ENCODE assay signal across 23 mouse cellular contexts in genomic region chr8:96409601-96410000, GRCm38 (mm10).
DNase-seq lines count a peak whose midpoint lies in the region; ATAC-seq and TF ChIP-seq lines count a peak whose summit lies in the region.
"Had no signal": no experiment of that assay in that cellular context is flagged by ENCODE, and none has a peak within 500 bp of the region (broad histone marks: within the 10 kb centered on the region; RNA-seq: fewer than 3 reads in every experiment).

No protein-coding gene starts in this region.

- WGBS in kidney, adult 2 months: 40% methylated on average over 1 of the region's 1 CpGs
- WGBS in limb, embryonic 14.5 days: 55% methylated on average over 1 of the region's 1 CpGs
- 78% methylated on average over 1 of the region's 1 CpGs for WGBS in limb, embryonic 10.5 days

- peak; percentile 52 to 67 for DNase-seq in cerebellum, postnatal 10 days
- DNase-seq in cerebellum, adult 9-10 months: no peak
- DNase-seq in kidney, adult 2 months: peak; percentile 6
- no peak for DNase-seq in kidney, adult 8-10 months
- DNase-seq in limb, embryonic 14.5 days (ENCODE audit: low spot score): peak; percentile 4
- no peak for DNase-seq in limb, embryonic 10.5 days (ENCODE audit: low spot score)
- DNase-seq: adrenal gland, adult 8-10 months; adrenal gland, postnatal 14 days; adrenal gland, postnatal 36 days; B cell, adult 2 months; cerebellum, adult 18-20 months; cerebellum, adult 8-10 months; cerebellum, postnatal 25 days; forebrain, postnatal 0 days had no signal

- no peak overlapping the region for H3K4me3 ChIP-seq in kidney, adult 2 months (ENCODE audit: insufficient read depth, low read depth, low read length)
- no peak overlapping the region for H3K4me3 ChIP-seq in limb, embryonic 14.5 days (replicated peaks; ENCODE audit: low read length)
- no peak overlapping the region for H3K4me3 ChIP-seq in limb, embryonic 10.5 days
- H3K4me3 ChIP-seq: embryonic facial prominence, embryonic 10.5 days; embryonic facial prominence, embryonic 12.5 days; forebrain, embryonic 13.5 days; forebrain, embryonic 15.5 days had no signal

- H3K27ac ChIP-seq in kidney, adult 2 months (ENCODE audit: insufficient read depth, low read depth, low read length): no peak overlapping the region
- no peak overlapping the region for H3K27ac ChIP-seq in limb, embryonic 14.5 days (replicated peaks; ENCODE audit: low read depth, low read length)
- H3K27ac ChIP-seq in limb, embryonic 10.5 days: no peak overlapping the region
- H3K27ac ChIP-seq: embryonic facial prominence, embryonic 10.5 days; embryonic facial prominence, embryonic 12.5 days; forebrain, embryonic 13.5 days; forebrain, embryonic 15.5 days had no signal

- no peak for ATAC-seq in limb, embryonic 14.5 days (ENCODE audit: low FRiP score, low read depth)
- ATAC-seq: activated CD4-positive, CD25-positive, alpha-beta regulatory T cell, adult 4 months; CD4-positive, CD25-positive, alpha-beta regulatory T cell, adult 4 months; forebrain, embryonic 13.5 days; forebrain, embryonic 15.5 days; forebrain, postnatal 0 days; Patski had no signal

- no peaks in the 10 kb centered on the region for H3K9me3 ChIP-seq in limb, embryonic 14.5 days (ENCODE audit: control insufficient read depth, low read length)
- H3K9me3 ChIP-seq in limb, embryonic 10.5 days (replicated peaks): no peaks in the 10 kb centered on the region
- H3K9me3 ChIP-seq: embryonic facial prominence, embryonic 10.5 days; embryonic facial prominence, embryonic 12.5 days; forebrain, embryonic 13.5 days; forebrain, embryonic 15.5 days had no signal

- no peaks in the 10 kb centered on the region for H3K36me3 ChIP-seq in kidney, adult 2 months (ENCODE audit: control insufficient read depth, insufficient read depth, low read length)
- H3K36me3 ChIP-seq in limb, embryonic 14.5 days (ENCODE audit: control insufficient read depth, insufficient read depth, low read length): no peaks in the 10 kb centered on the region
- no peaks in the 10 kb centered on the region for H3K36me3 ChIP-seq in limb, embryonic 10.5 days
- H3K36me3 ChIP-seq: embryonic facial prominence, embryonic 10.5 days; embryonic facial prominence, embryonic 12.5 days; forebrain, embryonic 15.5 days; G1E had no signal

- TF ChIP-seq CTCF in kidney, adult 2 months (conservative IDR thresholded peaks at IDR 0.05; ENCODE audit: insufficient read depth, insufficient read length, low read depth, low read length): no peak

- H3K4me2 ChIP-seq in limb, embryonic 14.5 days (replicated peaks; ENCODE audit: low read depth, low read length, severe bottlenecking): no peak overlapping the region
- H3K4me2 ChIP-seq: embryonic facial prominence, embryonic 12.5 days; forebrain, embryonic 13.5 days; forebrain, embryonic 15.5 days had no signal

- TF ChIP-seq POLR2A in kidney, adult 2 months (IDR thresholded peaks at IDR 0.05; ENCODE audit: low read depth, low read length): no peak
- no peak for TF ChIP-seq POLR2A in limb, embryonic 14.5 days (IDR thresholded peaks at IDR 0.05; ENCODE audit: borderline replicate concordance, extremely low read depth, insufficient read depth, insufficient read length)

- no peak overlapping the region for H3K9ac ChIP-seq in limb, embryonic 14.5 days (ENCODE audit: low read depth, low read length, severe bottlenecking)
- H3K9ac ChIP-seq: embryonic facial prominence, embryonic 12.5 days; forebrain, embryonic 13.5 days; forebrain, embryonic 15.5 days; forebrain, postnatal 0 days had no signal

- no peaks in the 10 kb centered on the region for H3K4me1 ChIP-seq in kidney, adult 2 months (ENCODE audit: control insufficient read depth, insufficient read depth, low read length)
- H3K4me1 ChIP-seq in limb, embryonic 14.5 days (ENCODE audit: control insufficient read depth, insufficient read depth, low read length): no peaks in the 10 kb centered on the region
- H3K4me1 ChIP-seq in limb, embryonic 10.5 days: no peaks in the 10 kb centered on the region
- H3K4me1 ChIP-seq: embryonic facial prominence, embryonic 10.5 days; embryonic facial prominence, embryonic 12.5 days; forebrain, embryonic 13.5 days; forebrain, embryonic 15.5 days had no signal

- no peaks in the 10 kb centered on the region for H3K27me3 ChIP-seq in kidney, adult 2 months (replicated peaks; ENCODE audit: control insufficient read depth, insufficient read depth, low read length)
- H3K27me3 ChIP-seq in limb, embryonic 14.5 days (ENCODE audit: control insufficient read depth, insufficient read depth, low read length): no peaks in the 10 kb centered on the region
- no peaks in the 10 kb centered on the region for H3K27me3 ChIP-seq in limb, embryonic 10.5 days (ENCODE audit: low read depth, poor library complexity, severe bottlenecking)
- H3K27me3 ChIP-seq: CH12.LX; embryonic facial prominence, embryonic 12.5 days; forebrain, embryonic 13.5 days; forebrain, embryonic 15.5 days; Patski had no signal

Comparison
In these comparisons a context has a peak if more than half of its experiments do, and no peak if none do; other contexts are left out.
1. DNase-seq: peak in cerebellum, postnatal 10 days (2 of 2), kidney, adult 2 months (single experiment) and limb, embryonic 14.5 days (single experiment); none in cerebellum, adult 9-10 months (single experiment), kidney, adult 8-10 months (0 of 2) and limb, embryonic 10.5 days (single experiment).